Mouse (Mus musculus): ENCODE measurements at regions not wholly inside any gene's neighbourhood (a gene's known extent, or its start where the extent isn't known, plus 50 kb on each side); places are given as distances from the start of the nearest gene placed in this dataset.

GRCm38 (mm10) chr14:104293147-104293546 lies 174.7 kb downstream of the Pou4f1 start:
- no peaks in the 10 kb centered on the region for H3K4me1 ChIP-seq (ENCODE audit: control insufficient read depth, insufficient read depth, insufficient read length, low read length)
- no peaks in the 10 kb centered on the region for H3K27me3 ChIP-seq (ENCODE audit: control insufficient read depth, insufficient read depth, low read length)
- no peak overlapping the region for H3K4me3 ChIP-seq (ENCODE audit: low read depth, low read length)
- H3K27ac ChIP-seq (ENCODE audit: insufficient read depth, low read depth, low read length): no peak overlapping the region
- no peaks in the 10 kb centered on the region for H3K36me3 ChIP-seq (ENCODE audit: control insufficient read depth, insufficient read depth, low read length)
- WGBS: 98% methylated on average over 2 of the region's 2 CpGs
- TF ChIP-seq POLR2A (IDR thresholded peaks at IDR 0.05; ENCODE audit: low read depth, low read length): no peak
- TF ChIP-seq CTCF (IDR thresholded peaks at IDR 0.05; ENCODE audit: extremely low read depth, insufficient read length, insufficient replicate concordance, low read depth, low read length): no peak

GRCm38 (mm10) chr14:104280353-104280752 lies 187.4 kb downstream of the Pou4f1 start:
- TF ChIP-seq POLR2A (IDR thresholded peaks at IDR 0.05; ENCODE audit: low read depth, low read length) (no peak), CTCF (IDR thresholded peaks at IDR 0.05; ENCODE audit: extremely low read depth, insufficient read length, insufficient replicate concordance, low read depth, low read length) (no peak)

GRCm38 (mm10) chr14:104279890-104280289 lies 187.9 kb downstream of the Pou4f1 start:
- WGBS: 71% methylated on average over 5 of the region's 5 CpGs
- TF ChIP-seq CTCF (IDR thresholded peaks at IDR 0.05; ENCODE audit: extremely low read depth, insufficient read length, insufficient replicate concordance, low read depth, low read length) (no peak), POLR2A (IDR thresholded peaks at IDR 0.05; ENCODE audit: low read depth, low read length) (no peak)
- Histone ChIP-seq H3K36me3 (ENCODE audit: control insufficient read depth, insufficient read depth, low read length) (no peaks in the 10 kb centered on the region), H3K4me3 (ENCODE audit: low read depth, low read length) (no peak overlapping the region), H3K4me1 (ENCODE audit: control insufficient read depth, insufficient read depth, insufficient read length, low read length) (no peaks in the 10 kb centered on the region), H3K27ac (ENCODE audit: insufficient read depth, low read depth, low read length) (no peak overlapping the region), H3K27me3 (ENCODE audit: control insufficient read depth, insufficient read depth, low read length) (no peaks in the 10 kb centered on the region)

More at GRCm38 (mm10) chr14:104280353-104280752, 187.4 kb downstream of the Pou4f1 start:
- H3K36me3 ChIP-seq (ENCODE audit: control insufficient read depth, insufficient read depth, low read length): no peaks in the 10 kb centered on the region
- H3K4me1 ChIP-seq (ENCODE audit: control insufficient read depth, insufficient read depth, insufficient read length, low read length): no peaks in the 10 kb centered on the region
- WGBS: 88% methylated on average over 6 of the region's 6 CpGs
- H3K4me3 ChIP-seq (ENCODE audit: low read depth, low read length): no peak overlapping the region
- H3K27ac ChIP-seq (ENCODE audit: insufficient read depth, low read depth, low read length): no peak overlapping the region
- H3K27me3 ChIP-seq (ENCODE audit: control insufficient read depth, insufficient read depth, low read length): no peaks in the 10 kb centered on the region

- TF ChIP-seq POLR2A (IDR thresholded peaks at IDR 0.05; ENCODE audit: low read depth, low read length): no peak
- TF ChIP-seq CTCF (IDR thresholded peaks at IDR 0.05; ENCODE audit: extremely low read depth, insufficient read length, insufficient replicate concordance, low read depth, low read length): no peak
- Histone ChIP-seq H3K4me3 (ENCODE audit: low read depth, low read length) (no peak overlapping the region), H3K36me3 (ENCODE audit: control insufficient read depth, insufficient read depth, low read length) (no peaks in the 10 kb centered on the region), H3K27me3 (ENCODE audit: control insufficient read depth, insufficient read depth, low read length) (no peaks in the 10 kb centered on the region), H3K27ac (ENCODE audit: insufficient read depth, low read depth, low read length) (no peak overlapping the region), H3K4me1 (ENCODE audit: control insufficient read depth, insufficient read depth, insufficient read length, low read length) (no peaks in the 10 kb centered on the region)
- WGBS: 71% methylated on average over 4 of the region's 4 CpGs
Measured at GRCm38 (mm10) chr14:104274752-104275151, 193.0 kb downstream of the Pou4f1 start.

- Histone ChIP-seq H3K27me3 (ENCODE audit: control insufficient read depth, insufficient read depth, low read length) (no peaks in the 10 kb centered on the region), H3K27ac (ENCODE audit: insufficient read depth, low read depth, low read length) (no peak overlapping the region), H3K4me1 (ENCODE audit: control insufficient read depth, insufficient read depth, insufficient read length, low read length) (no peaks in the 10 kb centered on the region), H3K4me3 (ENCODE audit: low read depth, low read length) (no peak overlapping the region), H3K36me3 (ENCODE audit: control insufficient read depth, insufficient read depth, low read length) (no peaks in the 10 kb centered on the region)
- WGBS: 67% methylated on average over 6 of the region's 6 CpGs
- TF ChIP-seq CTCF (IDR thresholded peaks at IDR 0.05; ENCODE audit: extremely low read depth, insufficient read length, insufficient replicate concordance, low read depth, low read length) (no peak), POLR2A (IDR thresholded peaks at IDR 0.05; ENCODE audit: low read depth, low read length) (no peak)
Measured at GRCm38 (mm10) chr14:104264919-104265764, 202.7 kb downstream of the Pou4f1 start.

- no peak overlapping the region for H3K27ac ChIP-seq (ENCODE audit: insufficient read depth, low read depth, low read length)
- no peak overlapping the region for H3K4me3 ChIP-seq (ENCODE audit: low read depth, low read length)
- H3K4me1 ChIP-seq (ENCODE audit: control insufficient read depth, insufficient read depth, insufficient read length, low read length): no peaks in the 10 kb centered on the region
- TF ChIP-seq POLR2A (IDR thresholded peaks at IDR 0.05; ENCODE audit: low read depth, low read length): no peak
- no peak for TF ChIP-seq CTCF (IDR thresholded peaks at IDR 0.05; ENCODE audit: extremely low read depth, insufficient read length, insufficient replicate concordance, low read depth, low read length)
- no peaks in the 10 kb centered on the region for H3K27me3 ChIP-seq (ENCODE audit: control insufficient read depth, insufficient read depth, low read length)
- WGBS: 77% methylated on average over 5 of the region's 5 CpGs
- no peaks in the 10 kb centered on the region for H3K36me3 ChIP-seq (ENCODE audit: control insufficient read depth, insufficient read depth, low read length)
Measured at GRCm38 (mm10) chr14:104216965-104217364, 250.8 kb downstream of the Pou4f1 start.

GRCm38 (mm10) chr14:104210719-104211118 lies 257.1 kb downstream of the Pou4f1 start:
- Histone ChIP-seq H3K27me3 (ENCODE audit: control insufficient read depth, insufficient read depth, low read length) (no peaks in the 10 kb centered on the region), H3K36me3 (ENCODE audit: control insufficient read depth, insufficient read depth, low read length) (no peaks in the 10 kb centered on the region), H3K4me3 (ENCODE audit: low read depth, low read length) (no peak overlapping the region), H3K27ac (ENCODE audit: insufficient read depth, low read depth, low read length) (no peak overlapping the region), H3K4me1 (ENCODE audit: control insufficient read depth, insufficient read depth, insufficient read length, low read length) (no peaks in the 10 kb centered on the region)
- 70% methylated on average over 3 of the region's 3 CpGs for WGBS
- TF ChIP-seq CTCF (IDR thresholded peaks at IDR 0.05; ENCODE audit: extremely low read depth, insufficient read length, insufficient replicate concordance, low read depth, low read length) (no peak), POLR2A (IDR thresholded peaks at IDR 0.05; ENCODE audit: low read depth, low read length) (no peak)
